Mouse (Mus musculus): ENCODE data around the gene Abcg8. TPM values are rescaled to one million over a fixed set of nuclear protein-coding genes. Genes with fewer than 3 reads are reported as not detected.

Abcg8 gene
- 0.05 TPM for polyA plus RNA-seq (2012; fragmentation: generic; extraction: Trizol)

DNA sequence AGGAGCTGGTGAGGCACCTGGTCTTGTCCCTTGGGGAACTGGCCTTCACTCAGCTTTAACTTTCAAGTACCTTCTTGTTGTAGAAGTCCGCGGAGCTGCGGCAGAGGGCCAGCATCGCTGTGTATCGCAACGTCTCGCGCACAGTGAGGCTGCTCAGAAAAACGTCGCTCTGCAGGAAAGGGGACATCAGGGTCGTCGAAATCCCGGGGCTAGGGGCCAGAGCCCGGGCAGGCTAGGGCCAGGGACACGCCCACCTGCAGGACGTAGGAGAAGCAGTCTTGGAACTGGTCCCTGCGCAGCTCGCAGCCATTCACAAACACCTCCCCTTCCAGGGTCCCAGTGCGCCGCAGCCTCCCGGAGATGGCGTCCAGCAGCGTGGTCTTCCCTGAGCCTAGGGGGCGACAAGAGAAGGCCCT is at the start of gene Abcg8:
Abcg8 (plus strand) TSS at position 352 of the 416 bp plus-strand sequence.
- no peak within 1 kb of the TSS for H3K4me2 ChIP-seq (ENCODE audit: low read depth)
- H3K4me3 ChIP-seq, result no peak within 1 kb of the TSS
- no peak within 1 kb of the TSS for H3ac ChIP-seq (ENCODE audit: control insufficient read depth, insufficient read length)
- TF ChIP-seq REST (IDR thresholded peaks at IDR 0.05; ENCODE audit: insufficient read depth, insufficient read length), result no peak
- TF ChIP-seq USF1 (IDR thresholded peaks at IDR 0.05; ENCODE audit: low read depth), result no peak
- TF ChIP-seq MAX (IDR thresholded peaks at IDR 0.05; ENCODE audit: low read depth), result no peak
- no peak for TF ChIP-seq MYOG (IDR thresholded peaks at IDR 0.05; ENCODE audit: control insufficient read depth in 1 of 3, insufficient read depth in 1 of 3, insufficient read length in 2 of 3, low read depth in 2 of 3)
- no peak for TF ChIP-seq SRF (IDR thresholded peaks at IDR 0.05; ENCODE audit: control insufficient read depth, insufficient read length, low read depth)
- TF ChIP-seq CEBPB (IDR thresholded peaks at IDR 0.05; ENCODE audit: insufficient read depth, poor library complexity, severe bottlenecking), result no peak
- TF ChIP-seq E2F4 (IDR thresholded peaks at IDR 0.05; ENCODE audit: insufficient read depth), result no peak
- no peak for TF ChIP-seq POLR2A (IDR thresholded peaks at IDR 0.05; ENCODE audit: insufficient read length, low read depth)
- no peak for TF ChIP-seq TCF12 (IDR thresholded peaks at IDR 0.05; ENCODE audit: insufficient read depth, poor library complexity, severe bottlenecking)
- H3K79me2 ChIP-seq (ENCODE audit: control insufficient read depth, insufficient read depth), result no peaks in the 10 kb centered on the region
- no peaks in the 10 kb centered on the region for H3K36me3 ChIP-seq (ENCODE audit: control insufficient read depth, insufficient read depth)
- peaks cover 18% of the 10 kb centered on the region for H3K27me3 ChIP-seq (ENCODE audit: control insufficient read depth, insufficient read depth, insufficient read length)

- no peaks in the 10 kb centered on the region for H3K27me3 ChIP-seq (ENCODE audit: control insufficient read depth, insufficient read depth, insufficient read length)
- no peak for TF ChIP-seq MYOD1 (IDR thresholded peaks at IDR 0.05; ENCODE audit: control insufficient read depth in 1 of 3, insufficient read length in 2 of 3, low read depth in 2 of 3)
- TF ChIP-seq TCF12 (IDR thresholded peaks at IDR 0.05; ENCODE audit: insufficient read depth, poor library complexity, severe bottlenecking), result no peak
- TF ChIP-seq POLR2AphosphoS2 (IDR thresholded peaks at IDR 0.05; ENCODE audit: insufficient read length, low read depth), result no peak
- no peak for TF ChIP-seq POLR2A (IDR thresholded peaks at IDR 0.05; ENCODE audit: insufficient read length, low read depth)
- no peak for TF ChIP-seq E2F4 (IDR thresholded peaks at IDR 0.05; ENCODE audit: insufficient read depth)
- no peak for TF ChIP-seq MAX (IDR thresholded peaks at IDR 0.05; ENCODE audit: low read depth)
- TF ChIP-seq TCF3 (IDR thresholded peaks at IDR 0.05; ENCODE audit: insufficient read length, low read depth), result no peak
- TF ChIP-seq USF1 (IDR thresholded peaks at IDR 0.05; ENCODE audit: low read depth), result no peak
- no peak for TF ChIP-seq REST (IDR thresholded peaks at IDR 0.05; ENCODE audit: insufficient read depth, insufficient read length)
- TF ChIP-seq SRF (IDR thresholded peaks at IDR 0.05; ENCODE audit: control insufficient read depth, insufficient read length, low read depth), result no peak
- TF ChIP-seq MYOG (IDR thresholded peaks at IDR 0.05; ENCODE audit: control insufficient read depth in 1 of 3, insufficient read depth in 1 of 3, insufficient read length in 2 of 3, low read depth in 2 of 3), result no peak
- TF ChIP-seq CEBPB (IDR thresholded peaks at IDR 0.05; ENCODE audit: insufficient read depth, poor library complexity, severe bottlenecking), result no peak
- H3ac ChIP-seq (ENCODE audit: control insufficient read depth, insufficient read length), result no peak overlapping the region
- peak overlapping the region; percentile 14 for H3K4me3 ChIP-seq
- H3K36me3 ChIP-seq (ENCODE audit: control insufficient read depth, insufficient read depth), result no peaks in the 10 kb centered on the region
- no peaks in the 10 kb centered on the region for H3K79me2 ChIP-seq (ENCODE audit: control insufficient read depth, insufficient read depth)
- H3K4me2 ChIP-seq (ENCODE audit: low read depth), result peak overlapping the region; percentile 77
Measured at GRCm38 (mm10) chr17:84626857-84627305, 49.2 kb upstream of the Abcg8 start.

DNA sequence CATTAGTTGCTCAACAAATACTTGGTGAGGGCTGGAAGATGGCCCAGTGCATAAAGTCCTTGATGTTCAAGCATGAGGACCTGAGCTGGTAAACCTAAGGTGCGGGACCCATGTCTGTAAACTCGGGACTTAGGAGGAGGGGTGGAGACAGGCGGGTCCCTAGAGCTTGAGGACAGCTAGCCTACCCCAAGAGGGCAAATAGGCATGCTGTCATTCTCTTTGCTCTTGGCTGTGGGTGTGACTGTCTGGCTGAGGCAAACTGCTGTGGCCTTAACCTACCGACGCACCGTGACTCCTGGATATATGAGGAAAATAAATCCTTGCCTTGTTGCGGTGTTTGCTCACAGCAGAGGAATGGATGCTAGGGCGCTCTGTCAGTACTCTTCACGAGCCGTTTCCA is 48.4 kb upstream of the Abcg8 start:
- no peaks in the 10 kb centered on the region for H3K27me3 ChIP-seq (ENCODE audit: control insufficient read depth, insufficient read depth, insufficient read length)
- no peak overlapping the region for H3K4me3 ChIP-seq
- no peak overlapping the region for H3K4me2 ChIP-seq (ENCODE audit: low read depth)
- no peaks in the 10 kb centered on the region for H3K36me3 ChIP-seq (ENCODE audit: control insufficient read depth, insufficient read depth)
- no peak overlapping the region for H3ac ChIP-seq (ENCODE audit: control insufficient read depth, insufficient read length)
- TF ChIP-seq CEBPB (IDR thresholded peaks at IDR 0.05; ENCODE audit: insufficient read depth, poor library complexity, severe bottlenecking) (no peak), E2F4 (IDR thresholded peaks at IDR 0.05; ENCODE audit: insufficient read depth) (no peak), MYOD1 (IDR thresholded peaks at IDR 0.05; ENCODE audit: control insufficient read depth in 1 of 3, insufficient read length in 2 of 3, low read depth in 2 of 3) (no peak)
- no peaks in the 10 kb centered on the region for H3K79me2 ChIP-seq (ENCODE audit: control insufficient read depth, insufficient read depth)

GRCm38 (mm10) chr17:84628611-84629010 is 47.5 kb upstream of the Abcg8 start:
- H3K36me3 ChIP-seq (ENCODE audit: control insufficient read depth, insufficient read depth), result no peaks in the 10 kb centered on the region
- no peaks in the 10 kb centered on the region for H3K27me3 ChIP-seq (ENCODE audit: control insufficient read depth, insufficient read depth, insufficient read length)
- no peak overlapping the region for H3K4me2 ChIP-seq (ENCODE audit: low read depth)
- no peaks in the 10 kb centered on the region for H3K79me2 ChIP-seq (ENCODE audit: control insufficient read depth, insufficient read depth)
- no peak overlapping the region for H3ac ChIP-seq (ENCODE audit: control insufficient read depth, insufficient read length)
- TF ChIP-seq REST (IDR thresholded peaks at IDR 0.05; ENCODE audit: insufficient read depth, insufficient read length) (no peak), MAX (IDR thresholded peaks at IDR 0.05; ENCODE audit: low read depth) (no peak), CEBPB (IDR thresholded peaks at IDR 0.05; ENCODE audit: insufficient read depth, poor library complexity, severe bottlenecking) (no peak), MYOD1 (IDR thresholded peaks at IDR 0.05; ENCODE audit: control insufficient read depth in 1 of 3, insufficient read length in 2 of 3, low read depth in 2 of 3) (no peak), MYOG (IDR thresholded peaks at IDR 0.05; ENCODE audit: control insufficient read depth in 1 of 3, insufficient read depth in 1 of 3, insufficient read length in 2 of 3, low read depth in 2 of 3) (no peak), POLR2A (IDR thresholded peaks at IDR 0.05; ENCODE audit: insufficient read length, low read depth) (no peak), TCF3 (IDR thresholded peaks at IDR 0.05; ENCODE audit: insufficient read length, low read depth) (no peak), POLR2AphosphoS2 (IDR thresholded peaks at IDR 0.05; ENCODE audit: insufficient read length, low read depth) (no peak), TCF12 (IDR thresholded peaks at IDR 0.05; ENCODE audit: insufficient read depth, poor library complexity, severe bottlenecking) (no peak), SRF (IDR thresholded peaks at IDR 0.05; ENCODE audit: control insufficient read depth, insufficient read length, low read depth) (no peak), USF1 (IDR thresholded peaks at IDR 0.05; ENCODE audit: low read depth) (no peak), E2F4 (IDR thresholded peaks at IDR 0.05; ENCODE audit: insufficient read depth) (no peak)
- no peak overlapping the region for H3K4me3 ChIP-seq

DNA sequence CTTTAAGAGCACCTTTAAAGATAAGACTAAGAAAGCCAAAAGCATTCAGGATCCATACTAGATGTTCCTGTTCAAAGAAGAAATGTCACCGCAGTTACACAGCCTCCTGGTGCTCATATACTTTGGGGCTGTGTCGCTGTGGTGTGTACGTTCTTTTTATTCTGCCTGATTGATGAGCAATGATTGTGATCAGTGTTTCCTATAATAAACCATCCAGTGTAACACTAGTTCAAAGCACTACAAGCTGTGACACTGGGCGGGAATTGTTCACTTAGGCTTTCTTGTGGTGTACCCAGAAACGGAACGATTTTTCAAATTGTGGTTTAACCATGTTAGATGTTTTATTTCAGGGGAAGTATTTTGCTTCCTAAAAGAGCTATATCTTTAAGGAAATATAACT is 44.3 kb upstream of the Abcg8 start:
- no peaks in the 10 kb centered on the region for H3K36me3 ChIP-seq (ENCODE audit: control insufficient read depth, insufficient read depth)
- no peak overlapping the region for H3ac ChIP-seq (ENCODE audit: control insufficient read depth, insufficient read length)
- H3K4me3 ChIP-seq, result no peak overlapping the region
- no peaks in the 10 kb centered on the region for H3K27me3 ChIP-seq (ENCODE audit: control insufficient read depth, insufficient read depth, insufficient read length)
- no peak overlapping the region for H3K4me2 ChIP-seq (ENCODE audit: low read depth)
- TF ChIP-seq TCF3 (IDR thresholded peaks at IDR 0.05; ENCODE audit: insufficient read length, low read depth) (no peak), POLR2AphosphoS2 (IDR thresholded peaks at IDR 0.05; ENCODE audit: insufficient read length, low read depth) (no peak), MYOD1 (IDR thresholded peaks at IDR 0.05; ENCODE audit: control insufficient read depth in 1 of 3, insufficient read length in 2 of 3, low read depth in 2 of 3) (no peak), POLR2A (IDR thresholded peaks at IDR 0.05; ENCODE audit: insufficient read length, low read depth) (no peak), CEBPB (IDR thresholded peaks at IDR 0.05; ENCODE audit: insufficient read depth, poor library complexity, severe bottlenecking) (no peak), REST (IDR thresholded peaks at IDR 0.05; ENCODE audit: insufficient read depth, insufficient read length) (no peak), MAX (IDR thresholded peaks at IDR 0.05; ENCODE audit: low read depth) (no peak), E2F4 (IDR thresholded peaks at IDR 0.05; ENCODE audit: insufficient read depth) (no peak)
- no peaks in the 10 kb centered on the region for H3K79me2 ChIP-seq (ENCODE audit: control insufficient read depth, insufficient read depth)

Measured in myocyte (in vitro differentiated cells).